Mouse (Mus musculus) v-Abl transformed pro-B cells (cell line): Measurements from ENCODE around the gene Spp1.

ENCODE experiments used
- in situ Hi-C, 2 experiments: fragments of 400-800 bp; cut with MboI; formaldehyde crosslinking; loops; one replicate each; pipeline ENCODE4 v1.15.1; 2025; ENCODE audit not compliant: unreplicated experiment in 2 of 2

The Spp1 gene

DNA sequence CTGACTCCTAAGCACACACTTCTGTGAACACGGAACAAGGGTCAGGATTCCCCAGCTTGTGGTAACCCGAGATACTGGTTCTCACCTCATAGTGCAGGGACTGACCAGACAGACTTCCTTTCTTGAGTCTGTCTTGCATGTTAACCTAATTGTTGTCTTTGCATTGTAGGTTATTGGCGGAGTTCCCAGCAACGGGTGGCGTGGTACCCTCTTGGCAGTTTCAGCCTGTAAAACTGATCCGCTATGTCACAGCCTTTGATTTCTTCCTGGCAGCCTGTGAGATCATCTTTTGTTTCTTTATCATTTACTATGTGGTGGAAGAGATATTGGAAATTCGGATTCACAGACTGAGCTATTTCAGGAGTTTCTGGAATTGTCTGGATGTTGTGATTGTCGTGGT, 47.9 kb downstream of the Spp1 start:
- in situ Hi-C loops: no loop called here
